Mouse (Mus musculus): ENCODE measurements at regions not wholly inside any gene's neighbourhood (a gene's known extent, or its start where the extent isn't known, plus 50 kb on each side); places are given as distances from the start of the nearest gene placed in this dataset.

DNA sequence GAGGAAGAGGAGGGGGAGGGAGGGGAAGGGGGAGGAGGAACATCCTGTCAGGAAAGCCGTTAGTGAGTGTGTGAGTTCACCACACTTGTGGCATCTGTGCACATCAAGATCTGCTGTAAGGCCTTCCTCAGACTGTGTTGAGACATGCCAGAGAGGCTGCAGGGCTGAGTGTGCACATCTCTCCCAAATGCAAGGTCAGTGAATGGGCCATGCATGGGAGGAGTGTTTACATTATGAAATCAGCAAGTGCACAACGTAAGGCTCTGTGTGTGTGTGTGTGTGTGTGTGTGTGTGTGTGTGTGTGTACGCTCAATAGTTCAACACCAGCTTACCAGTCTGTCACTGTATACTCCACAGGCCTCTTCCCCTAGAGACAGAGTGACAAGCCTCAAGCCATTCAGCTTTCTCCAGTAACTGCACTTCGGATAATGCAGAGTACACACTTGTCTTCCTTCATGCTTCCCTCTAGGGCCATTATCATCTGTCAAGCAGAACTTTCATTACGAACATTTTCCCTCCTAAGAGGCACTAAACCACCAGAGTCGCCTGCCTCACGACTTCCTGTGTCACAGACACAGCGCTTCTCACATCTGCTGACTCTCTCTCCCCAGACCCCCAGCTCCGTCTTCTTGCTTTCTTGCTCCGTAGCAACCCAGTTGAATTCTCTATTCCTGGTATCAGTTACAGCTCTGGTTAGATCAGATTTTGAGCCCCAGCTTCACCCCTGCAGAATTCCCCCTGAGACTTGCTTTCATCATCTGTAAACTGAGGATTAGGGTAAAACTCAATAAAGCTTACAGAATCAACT lies 368.4 kb downstream of the Cd83 start:
- TF ChIP-seq EP300 (optimal IDR thresholded peaks at IDR 0.05) (no peak), CTCF (IDR thresholded peaks at IDR 0.05; ENCODE audit: low read depth) (no peak)

Data from stomach, postnatal 0 days (tissue).